Mouse (Mus musculus): ENCODE results near the gene Mtus2.

Mtus2 gene

DNA sequence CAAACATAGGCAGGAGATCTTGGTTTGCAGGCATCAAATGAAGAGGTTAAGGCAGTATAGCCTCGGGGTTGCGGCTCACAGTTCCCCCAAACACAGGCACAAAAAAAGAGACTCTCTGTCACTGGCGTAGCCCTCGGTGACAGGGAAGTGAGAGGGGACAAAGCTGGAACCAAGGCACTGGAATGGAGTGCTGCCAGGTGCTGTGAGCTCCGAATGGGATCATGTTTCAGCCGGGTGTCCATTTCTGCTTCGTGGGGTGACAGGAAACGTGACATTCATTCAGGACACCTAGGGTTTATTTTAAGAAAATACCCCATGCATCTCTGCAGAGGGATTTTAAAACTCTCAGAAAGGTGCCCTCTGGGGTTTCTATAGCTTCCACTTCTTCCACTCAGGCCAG is 397.4 kb downstream of the Mtus2 start:
- no peak for DNase-seq

DNA sequence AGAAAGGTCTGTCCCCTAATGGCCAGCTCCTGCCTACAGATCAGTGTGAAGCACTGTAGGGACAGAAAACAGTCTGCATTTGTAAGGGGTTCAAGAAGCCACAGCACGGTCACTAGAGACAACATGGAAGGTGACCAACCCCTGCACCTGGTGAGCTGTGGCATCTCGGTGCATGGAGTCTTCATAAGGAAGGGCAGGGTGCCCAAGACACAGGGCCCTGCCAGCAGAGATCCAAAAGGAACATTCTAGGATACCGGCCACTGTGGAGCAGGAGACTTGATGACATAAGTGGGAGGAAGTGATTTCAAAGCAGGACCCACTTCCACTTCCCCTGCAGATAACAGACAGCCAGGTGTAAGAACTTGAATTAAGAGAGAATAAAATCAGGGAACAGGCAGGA is 398.7 kb downstream of the Mtus2 start:
- no peak for DNase-seq

DNA sequence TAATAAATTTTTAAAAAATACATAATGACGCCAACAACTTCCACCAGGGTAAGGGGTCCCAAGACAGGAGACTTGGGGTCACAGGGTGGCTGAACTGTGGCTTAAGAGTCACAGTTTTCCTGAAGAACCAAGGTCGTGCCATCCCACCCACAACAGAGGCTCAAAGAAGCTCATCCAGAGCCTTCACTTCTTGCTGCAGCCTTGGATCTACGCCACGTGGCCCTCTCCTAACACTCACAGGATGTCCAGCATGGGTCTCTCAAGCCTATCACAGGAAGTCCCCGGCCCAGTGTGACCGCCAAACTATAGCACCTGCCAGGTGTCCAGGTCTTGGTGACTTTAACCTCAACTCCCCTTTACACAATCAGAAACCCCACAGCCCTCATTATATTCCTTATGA is 400.0 kb downstream of the Mtus2 start:
- no peak for DNase-seq

DNA sequence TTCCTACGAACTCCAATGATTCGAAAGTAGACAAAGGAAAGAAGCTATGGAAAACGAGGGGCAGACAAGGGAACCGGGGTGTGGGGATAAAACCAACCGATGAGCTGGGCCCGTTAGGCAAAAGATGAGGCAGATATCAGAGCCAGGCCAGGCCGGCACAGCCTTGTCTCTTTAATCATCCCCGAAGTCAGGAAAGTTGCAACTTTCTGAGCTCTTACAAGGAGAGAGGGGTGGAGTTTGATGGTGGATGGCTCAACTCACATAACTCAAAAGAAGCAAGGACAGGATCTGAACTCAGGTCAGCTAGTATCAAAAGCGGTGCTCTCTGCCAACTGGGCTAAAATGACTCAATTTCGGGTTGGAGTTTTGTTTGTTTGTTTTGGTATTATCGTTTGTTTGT is 402.0 kb downstream of the Mtus2 start:
- DNase-seq = no peak

DNA sequence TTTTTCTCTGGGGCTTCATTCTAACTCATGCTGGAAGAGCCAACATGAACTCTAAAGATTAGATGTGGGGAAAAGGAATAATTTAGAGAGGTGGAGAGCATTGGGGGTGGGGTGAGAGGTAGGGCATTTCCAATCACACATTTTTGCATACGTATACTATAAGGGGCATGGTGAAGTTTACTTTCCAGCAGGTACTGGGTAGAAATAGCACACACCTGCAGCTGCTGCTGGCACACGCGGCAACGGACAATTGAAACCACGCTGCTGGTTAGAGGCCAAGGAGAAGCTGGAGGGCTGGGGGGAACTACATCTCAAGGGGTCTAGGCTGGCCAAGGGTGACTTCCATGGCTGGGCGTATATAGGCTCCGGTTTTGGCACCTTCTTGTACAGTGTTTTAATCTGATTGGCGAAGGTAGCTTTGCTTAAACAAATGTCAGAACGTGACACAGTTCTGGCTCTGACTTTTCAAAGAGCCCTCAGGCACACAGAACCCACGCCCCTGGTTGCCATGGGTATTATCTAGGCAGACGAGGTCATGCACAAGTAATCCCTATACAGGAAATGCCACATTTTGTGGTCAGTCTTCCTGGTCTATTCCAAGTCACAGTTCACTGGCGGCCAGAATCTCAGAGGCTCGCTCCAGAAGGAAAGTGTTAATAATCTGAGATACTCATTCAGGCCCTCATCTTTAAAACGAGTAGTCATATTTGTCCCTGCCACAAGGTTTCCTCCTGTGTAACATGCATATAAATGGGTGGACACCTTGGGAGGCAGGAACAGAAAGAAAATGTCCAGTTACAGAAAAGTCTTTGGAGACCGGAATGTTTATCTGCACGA is 404.0 kb downstream of the Mtus2 start:
- DNase-seq = no peak

DNA sequence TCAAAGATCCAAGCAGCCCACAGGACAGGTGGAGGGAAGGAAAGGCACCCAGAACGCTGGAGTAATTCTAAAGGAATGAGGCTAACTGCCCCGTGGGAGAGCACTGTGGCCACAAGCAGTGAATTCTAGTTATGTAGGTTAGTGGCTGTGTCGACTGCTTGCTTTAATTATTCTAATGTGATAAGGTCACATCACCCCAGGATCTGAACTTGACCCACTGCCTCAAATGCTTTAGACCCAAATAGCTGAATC is 404.6 kb downstream of the Mtus2 start:
- no peak for DNase-seq

DNA sequence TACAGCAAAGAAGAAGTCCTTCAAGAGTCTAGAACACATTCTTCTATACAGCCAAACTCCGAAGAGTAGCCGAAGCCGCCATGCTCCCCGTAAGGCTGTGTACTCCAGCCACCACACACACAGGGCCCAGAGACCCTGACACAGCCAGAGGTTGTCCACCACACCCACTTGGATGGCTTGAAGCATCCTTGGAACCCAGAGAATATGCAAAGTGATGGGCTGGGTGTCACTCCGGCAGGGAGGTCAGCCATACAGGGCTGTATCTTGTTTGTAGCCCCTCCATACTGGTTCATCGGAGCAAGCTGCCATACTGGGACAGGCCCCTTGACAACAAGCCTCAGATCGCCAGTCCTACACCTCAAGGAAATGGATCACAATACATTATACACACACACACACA is 405.2 kb downstream of the Mtus2 start:
- no peak for DNase-seq

DNA sequence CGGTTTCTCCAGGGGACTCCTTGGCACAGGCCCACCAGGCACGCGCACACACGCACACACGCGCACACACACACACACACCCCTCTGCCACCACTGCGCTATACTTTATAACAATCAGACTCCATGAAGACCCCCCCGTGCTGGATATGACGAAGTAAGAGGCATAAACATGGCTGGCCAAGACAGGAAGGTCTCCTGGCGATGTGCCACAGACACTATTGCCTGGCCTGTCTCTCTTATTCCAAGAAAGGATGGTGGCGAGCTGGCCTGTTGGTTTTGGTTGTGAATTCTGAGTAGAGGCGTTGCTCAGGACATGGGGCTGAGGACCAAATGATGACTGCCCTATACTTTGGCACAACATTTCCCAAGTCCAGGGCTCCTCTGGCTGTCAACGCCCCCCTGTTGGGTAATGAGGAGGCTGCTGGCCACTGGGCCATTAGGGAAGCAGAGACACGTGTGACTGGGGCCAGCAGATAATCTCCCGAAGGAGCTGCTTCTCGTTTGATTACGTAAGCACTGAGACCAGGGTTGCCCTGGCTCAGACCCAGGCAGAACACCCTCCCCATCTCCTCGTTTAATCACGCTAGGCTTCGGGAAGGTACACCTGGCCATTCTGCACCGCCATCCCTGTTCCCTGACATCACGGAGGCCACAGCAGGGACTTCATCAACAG is 406.5 kb downstream of the Mtus2 start:
- no peak for DNase-seq

Data from cerebellum, postnatal 36 days (tissue).